Mouse (Mus musculus) thymus, adult 2 months (tissue): ENCODE data around the gene Stx1b. TPM values are rescaled to one million over a fixed set of nuclear protein-coding genes. Genes with fewer than 3 reads are reported as not detected.

Experiments used
- DNase-seq: peaks from one replicate; pipeline ENCODE4 v3.0.0; 2021
- H3K27ac ChIP-seq: fragments of 200-500 bp; 2 replicates; pipeline ENCODE4 v1.5.1; 2012; ENCODE audit warnings: low read length, control low read depth; ENCODE audit not compliant: control insufficient read depth, insufficient read depth
- H3K27me3 ChIP-seq: fragments of 200-500 bp; 2 replicates; pipeline ENCODE4 v1.6.1; 2012; ENCODE audit warnings: mild to moderate bottlenecking, low read length, moderate library complexity, mixed read lengths; ENCODE audit not compliant: control insufficient read depth, insufficient read depth
- H3K36me3 ChIP-seq: fragments of 200-500 bp; 2 replicates; pipeline ENCODE4 v1.6.1; 2012; ENCODE audit warnings: mild to moderate bottlenecking, low read length, moderate library complexity; ENCODE audit not compliant: control insufficient read depth, insufficient read depth
- H3K4me1 ChIP-seq: fragments of 200-500 bp; replicated peaks from 2 replicates; pipeline ENCODE4 v1.6.1; 2012; ENCODE audit warnings: low read length; ENCODE audit not compliant: control insufficient read depth, insufficient read depth
- H3K4me3 ChIP-seq: fragments of 200-500 bp; 2 replicates; pipeline ENCODE4 v1.5.1; 2012; ENCODE audit warnings: mild to moderate bottlenecking, low read length, control low read depth, moderate library complexity; ENCODE audit not compliant: control insufficient read depth, insufficient read depth
- CTCF ChIP-seq: fragments of 200-500 bp; IDR thresholded peaks from 2 replicates; pipeline ENCODE4 v1.5.1; 2012; ENCODE audit warnings: mild to moderate bottlenecking, control low read depth, low read length, moderate library complexity, borderline replicate concordance; ENCODE audit not compliant: control insufficient read depth, poor library complexity, insufficient read depth; ENCODE audit errors: extremely low read depth
- POLR2A ChIP-seq: fragments of 200-500 bp; IDR thresholded peaks from 2 replicates; pipeline ENCODE4 v1.6.1; 2012; ENCODE audit warnings: mild to moderate bottlenecking, low read length, control low read depth, moderate library complexity; ENCODE audit not compliant: control insufficient read depth, poor library complexity, insufficient read depth; ENCODE audit errors: extremely low read depth
- WGBS: fragments of 180-500 bp; shearing (Covaris S2); methylation state at CpG from one replicate; pipeline ENCODE4 v1.1.7; 2018; 5-methylcytosine and 5-hydroxymethylcytosine counted together
- polyA plus RNA-seq: library from polyadenylated mRNA; depleted of rRNA; stranded (reverse); fragments of >200 nt; gene quantifications from 2 replicates; pipeline ENCODE4 v1.2.3, GENCODE M21; 2012

Gene Stx1b
- polyA plus RNA-seq, 1 experiment, result 4.2 TPM

- no peak overlapping the region for H3K27ac ChIP-seq
- no peak for TF ChIP-seq POLR2A
- TF ChIP-seq CTCF, result no peak
- no peak for DNase-seq
- WGBS, result 43% methylated on average over 5 of the region's 5 CpGs
- H3K4me1 ChIP-seq, result peaks cover 29% of the 10 kb centered on the region
- H3K4me3 ChIP-seq, result no peak overlapping the region
- no peaks in the 10 kb centered on the region for H3K36me3 ChIP-seq
- no peaks in the 10 kb centered on the region for H3K27me3 ChIP-seq
Measured at GRCm38 (mm10) chr7:127771262-127771661, 53.1 kb downstream of the Stx1b start.

GRCm38 (mm10) chr7:127770039-127770905 is 54.1 kb downstream of the Stx1b start:
- 1% methylated on average over 27 of the region's 27 CpGs for WGBS
- Histone ChIP-seq H3K27me3 (no peaks in the 10 kb centered on the region), H3K4me3 (peak overlapping the region; percentile 83), H3K36me3 (no peaks in the 10 kb centered on the region), H3K27ac (no peak overlapping the region), H3K4me1 (peaks cover 29% of the 10 kb centered on the region)
- DNase-seq, result no peak
- TF ChIP-seq CTCF (no peak), POLR2A (no peak)

GRCm38 (mm10) chr7:127769651-127770038 is 54.7 kb downstream of the Stx1b start, which contains the start of gene Orai3:
Gene Orai3, plus strand, starts transcription at chr7:127769815.
- Histone ChIP-seq H3K27ac (peak within 1 kb of the TSS; percentile 42; the same call in 1 of the 2 replicates), H3K27me3 (no peaks in the 10 kb centered on the region), H3K36me3 (no peaks in the 10 kb centered on the region), H3K4me3 (peak within 1 kb of the TSS; percentile 83), H3K4me1 (peaks cover 29% of the 10 kb centered on the region)
- DNase-seq, result peak; percentile 69
- WGBS, result under 1% methylated on average over 24 of the region's 24 CpGs
- TF ChIP-seq CTCF (no peak), POLR2A (0 out of 2 replicates have a peak, but pooled peaks have one; percentile 21)

DNA sequence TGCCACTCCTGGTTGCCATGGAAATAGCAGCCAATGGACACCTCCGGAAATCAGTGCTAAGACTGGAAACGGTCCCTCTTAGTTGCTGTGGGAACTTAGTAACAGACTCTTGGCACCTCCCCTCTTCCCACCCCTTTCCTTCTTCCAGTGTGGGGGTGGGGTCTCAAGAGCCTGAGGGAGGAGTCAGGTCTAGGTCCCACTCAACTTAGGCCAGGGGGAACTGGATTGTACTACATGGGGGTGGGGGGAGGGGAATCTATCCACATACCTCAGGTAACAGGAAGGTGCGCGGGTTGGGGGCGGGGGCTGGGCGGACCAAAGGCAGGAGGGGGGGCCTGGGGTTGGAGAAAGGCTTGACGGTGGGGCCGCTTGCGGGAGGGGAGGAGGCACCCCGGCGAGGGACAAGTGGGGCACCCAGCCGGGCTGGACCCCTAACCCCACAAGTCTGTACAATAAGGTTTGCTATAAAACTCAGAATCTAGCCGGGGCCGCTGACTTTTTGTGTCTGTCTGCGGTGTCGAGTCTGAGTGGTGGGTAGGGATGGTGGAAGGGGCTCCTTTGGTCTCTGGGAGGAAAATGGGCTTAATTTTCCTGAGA is 55.3 kb downstream of the Stx1b start:
- peak overlapping the region; percentile 83 for H3K4me3 ChIP-seq
- DNase-seq, result peak; percentile 49
- TF ChIP-seq POLR2A, result no peak
- no peak for TF ChIP-seq CTCF
- under 1% methylated on average over 16 of the region's 16 CpGs for WGBS
- H3K4me1 ChIP-seq, result peaks cover 29% of the 10 kb centered on the region
- no peaks in the 10 kb centered on the region for H3K36me3 ChIP-seq
- H3K27ac ChIP-seq, result peak overlapping the region; percentile 42; the same call in 1 of the 2 replicates
- no peaks in the 10 kb centered on the region for H3K27me3 ChIP-seq

DNA sequence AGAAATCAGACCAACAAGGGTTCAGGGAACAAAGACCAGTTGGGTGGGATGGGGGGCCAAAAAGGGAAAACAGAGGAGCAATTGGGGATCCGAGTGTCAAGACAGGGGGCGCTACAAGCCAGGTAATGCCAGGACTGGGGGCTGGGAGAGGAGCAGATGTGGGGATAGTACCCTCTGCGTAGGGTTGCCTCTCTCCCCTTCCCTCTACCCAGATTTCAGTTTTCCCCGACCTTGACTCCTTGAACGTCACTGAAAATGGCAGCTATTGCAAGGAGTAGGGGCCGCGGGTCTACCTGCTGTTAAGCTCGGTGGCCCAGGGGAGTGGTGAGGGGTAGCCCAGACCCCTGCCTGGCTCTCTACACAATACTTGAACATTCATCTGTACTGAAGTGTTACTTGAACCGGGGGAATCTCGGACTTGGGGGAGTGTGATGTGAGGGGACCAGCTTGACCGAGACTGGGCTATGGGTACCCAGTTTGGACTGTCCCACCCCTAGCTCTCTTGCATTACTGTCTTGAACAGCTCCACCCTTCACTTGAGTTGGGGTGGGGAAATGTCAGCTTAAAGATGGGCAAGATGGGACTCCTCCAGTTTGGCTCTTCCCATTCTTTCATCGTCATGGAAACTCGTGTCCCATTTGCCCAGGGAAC is 55.9 kb downstream of the Stx1b start:
- Histone ChIP-seq H3K4me3 (no peak overlapping the region), H3K27me3 (no peaks in the 10 kb centered on the region), H3K36me3 (peaks cover 2% of the 10 kb centered on the region; the same call in 1 of the 2 replicates), H3K4me1 (peaks cover 29% of the 10 kb centered on the region), H3K27ac (no peak overlapping the region)
- peak; percentile 36 for DNase-seq
- WGBS, result 74% methylated on average over 13 of the region's 13 CpGs
- TF ChIP-seq POLR2A (no peak), CTCF (no peak)

DNA sequence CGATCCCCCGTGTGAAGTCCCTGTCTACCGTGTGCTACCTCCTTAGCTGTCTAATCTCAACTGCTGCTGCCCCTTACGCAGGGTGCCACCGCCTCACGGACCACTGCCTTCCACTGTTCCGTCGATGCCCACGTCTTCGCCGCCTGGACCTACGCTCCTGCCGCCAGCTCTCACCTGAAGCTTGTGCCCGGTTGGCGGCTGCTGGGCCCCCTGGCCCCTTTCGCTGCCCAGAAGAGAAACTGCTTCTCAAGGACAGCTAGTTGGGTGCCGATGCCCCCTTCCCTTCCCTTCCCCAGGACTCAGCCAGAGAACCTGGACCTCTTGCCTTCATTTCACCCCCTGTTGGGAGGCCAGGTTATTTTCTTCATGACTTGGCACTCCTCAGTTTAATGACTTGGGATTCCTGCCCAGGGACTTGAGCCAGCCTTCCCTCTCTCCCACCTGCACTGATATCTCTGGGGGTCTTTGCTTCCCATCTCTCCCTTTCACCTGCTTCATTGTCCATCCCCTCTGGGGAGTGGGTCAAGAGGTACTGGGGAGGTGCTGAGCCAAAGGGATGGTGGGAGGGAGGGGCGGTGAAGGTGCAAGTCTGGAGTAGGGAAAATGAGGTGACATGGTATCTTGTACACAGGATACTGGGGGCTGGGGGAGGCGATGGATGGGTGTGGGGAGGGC is 56.5 kb downstream of the Stx1b start:
- Histone ChIP-seq H3K27me3 (no peaks in the 10 kb centered on the region), H3K36me3 (peaks cover 5% of the 10 kb centered on the region; the same call in 1 of the 2 replicates), H3K4me3 (no peak overlapping the region), H3K4me1 (peaks cover 29% of the 10 kb centered on the region), H3K27ac (no peak overlapping the region)
- TF ChIP-seq CTCF (no peak), POLR2A (no peak)
- no peak for DNase-seq
- WGBS, result 98% methylated on average over 19 of the region's 19 CpGs
